Mouse (Mus musculus) ES-E14 (cell line): ENCODE results near the gene Vrk1.

Experiments used
- HCFC1 ChIP-seq: IDR thresholded peaks from 2 replicates; pipeline ENCODE4 v1.6.1; 2012; ENCODE audit warnings: low read length, inconsistent platforms, borderline replicate concordance; ENCODE audit not compliant: insufficient read depth
- ZNF384 ChIP-seq: IDR thresholded peaks from 2 replicates; pipeline ENCODE4 v1.6.1; 2012; ENCODE audit warnings: low read depth, low read length, inconsistent platforms

- TF ChIP-seq HCFC1: no peak
- TF ChIP-seq ZNF384: no peak
Measured at GRCm38 (mm10) chr12:106076131-106076530, 66.1 kb downstream of the Vrk1 start.
